Mouse (Mus musculus) cortical plate, adult 2 months (tissue): ENCODE data around the gene H2-T24. TPM values are rescaled to one million over a fixed set of nuclear protein-coding genes. Genes with fewer than 3 reads are reported as not detected.

Source experiments
- H3K27ac ChIP-seq: fragments of 200-500 bp; 2 replicates; pipeline ENCODE4 v1.5.1; 2012; ENCODE audit warnings: low read length, control low read depth, inconsistent platforms; ENCODE audit not compliant: insufficient read depth
- H3K4me1 ChIP-seq: fragments of 200-500 bp; 2 replicates; pipeline ENCODE4 v1.6.1; 2011; ENCODE audit warnings: low read length; ENCODE audit not compliant: control insufficient read depth, insufficient read depth
- H3K4me3 ChIP-seq: fragments of 200-500 bp; 2 replicates; pipeline ENCODE4 v1.5.1; 2011; ENCODE audit warnings: mild to moderate bottlenecking, low read length, control low read depth; ENCODE audit not compliant: insufficient read depth
- CTCF ChIP-seq: fragments of 200-500 bp; IDR thresholded peaks from 2 replicates; pipeline ENCODE4 v1.5.1; 2011; ENCODE audit warnings: mild to moderate bottlenecking, control low read depth, low read length; ENCODE audit not compliant: insufficient read depth; ENCODE audit errors: extremely low read depth
- POLR2A ChIP-seq: fragments of 200-500 bp; IDR thresholded peaks from 2 replicates; pipeline ENCODE4 v1.6.1; 2011; ENCODE audit warnings: mild to moderate bottlenecking, low read length, control low read depth; ENCODE audit not compliant: insufficient read depth; ENCODE audit errors: extremely low read depth
- polyA plus RNA-seq: library from polyadenylated mRNA; depleted of rRNA; stranded (reverse); fragments of >200 nt; gene quantifications from 2 replicates; pipeline ENCODE4 v1.2.3, GENCODE M21; 2012

The H2-T24 gene
- polyA plus RNA-seq, 1 experiment = 1.3 TPM

DNA sequence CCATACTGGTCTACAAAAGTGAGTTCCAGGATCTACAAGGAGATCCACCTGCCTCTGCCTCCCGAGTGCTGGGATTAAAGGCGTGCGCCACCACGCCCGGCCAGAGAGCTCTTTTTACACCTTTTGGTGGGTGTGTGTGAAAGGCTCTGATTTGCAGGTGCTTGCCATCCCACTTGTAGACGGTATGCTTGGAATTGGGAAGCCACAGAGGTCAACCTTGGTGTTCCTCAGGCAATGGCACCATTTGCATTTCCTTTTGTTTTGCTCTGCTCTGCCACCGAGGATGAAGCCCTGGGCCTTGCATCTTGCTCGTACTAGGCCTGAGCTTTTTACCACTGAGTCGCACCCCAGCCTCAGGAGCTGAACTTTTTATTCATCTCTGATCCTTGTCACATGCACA is 38.6 kb downstream of the H2-T24 start:
- Histone ChIP-seq H3K4me3 (no peak overlapping the region), H3K4me1 (peaks cover 2% of the 10 kb centered on the region), H3K27ac (no peak overlapping the region)
- TF ChIP-seq CTCF (no peak), POLR2A (no peak)

- TF ChIP-seq POLR2A = no peak
- TF ChIP-seq CTCF = no peak
- H3K4me3 ChIP-seq = peak overlapping the region; percentile 97
Measured at GRCm38 (mm10) chr17:35980363-35980754, 40.0 kb downstream of the H2-T24 start.

GRCm38 (mm10) chr17:35979401-35980362 is 40.7 kb downstream of the H2-T24 start, which contains the start of the genes Gnl1 and Prr3:
Gene Gnl1 (plus strand): TSS chr17:35979851.
Gene Prr3 (minus strand): TSS chr17:35980236.
- peak within 1 kb of the TSS; percentile 97 for H3K4me3 ChIP-seq
- TF ChIP-seq CTCF (no peak), POLR2A (no peak)
- peaks cover 2% of the 10 kb centered on the region for H3K4me1 ChIP-seq
- H3K27ac ChIP-seq = peak within 1 kb of the TSS; percentile 76

More at GRCm38 (mm10) chr17:35980363-35980754, 40.0 kb downstream of the H2-T24 start:
- Histone ChIP-seq H3K4me1 (peaks cover 2% of the 10 kb centered on the region), H3K27ac (peak overlapping the region; percentile 76; the same call in 1 of the 2 replicates)

DNA sequence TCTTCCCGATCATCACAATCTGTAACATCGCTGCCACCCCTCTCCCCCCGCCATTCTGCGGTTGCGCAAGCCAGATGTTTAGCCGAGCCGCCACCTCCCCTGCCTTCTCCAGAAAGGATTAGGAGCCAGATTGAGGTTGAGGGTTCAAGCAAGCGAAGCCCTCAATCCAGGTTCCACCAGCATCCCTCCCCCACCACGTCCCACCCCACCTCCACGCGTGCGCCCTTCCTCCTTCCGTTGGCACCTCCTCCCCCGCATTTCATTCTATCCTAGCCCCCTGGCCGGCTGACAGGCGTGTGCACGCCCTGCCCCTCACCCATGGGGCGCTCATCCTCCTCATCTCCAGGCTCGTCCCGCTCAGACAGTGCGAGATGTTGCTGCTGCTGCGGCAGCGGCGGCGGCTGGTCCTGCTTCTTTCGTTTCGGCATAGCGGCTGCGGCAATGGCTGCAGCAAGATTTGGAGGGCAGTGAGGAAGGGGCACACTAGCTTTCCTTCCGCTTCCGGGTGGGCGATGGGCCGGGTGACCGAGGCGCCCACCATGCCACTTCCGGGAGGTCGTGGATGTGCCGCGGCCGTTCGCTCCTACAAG is 41.5 kb downstream of the H2-T24 start:
- peak overlapping the region; percentile 97 for H3K4me3 ChIP-seq
- TF ChIP-seq POLR2A = peak; percentile 58; the same call in 1 of the 2 replicates
- TF ChIP-seq CTCF = no peak
- H3K27ac ChIP-seq = peak overlapping the region; percentile 74
- H3K4me1 ChIP-seq = peaks cover 2% of the 10 kb centered on the region

GRCm38 (mm10) chr17:35972131-35972530 is 48.2 kb downstream of the H2-T24 start:
- Histone ChIP-seq H3K27ac (no peak overlapping the region), H3K4me1 (peaks cover 4% of the 10 kb centered on the region; the same call in 1 of the 2 replicates), H3K4me3 (no peak overlapping the region)
- no peak for TF ChIP-seq CTCF

GRCm38 (mm10) chr17:35969418-35970389 is 50.7 kb downstream of the H2-T24 start, which contains the start of gene Abcf1:
Gene Abcf1 (minus strand): TSS chr17:35969761.
- Histone ChIP-seq H3K27ac (peak within 1 kb of the TSS; percentile 3; the same call in 1 of the 2 replicates), H3K4me1 (peaks cover 4% of the 10 kb centered on the region; the same call in 1 of the 2 replicates), H3K4me3 (peak within 1 kb of the TSS; percentile 51)
- TF ChIP-seq POLR2A (peak; percentile 84), CTCF (no peak)

DNA sequence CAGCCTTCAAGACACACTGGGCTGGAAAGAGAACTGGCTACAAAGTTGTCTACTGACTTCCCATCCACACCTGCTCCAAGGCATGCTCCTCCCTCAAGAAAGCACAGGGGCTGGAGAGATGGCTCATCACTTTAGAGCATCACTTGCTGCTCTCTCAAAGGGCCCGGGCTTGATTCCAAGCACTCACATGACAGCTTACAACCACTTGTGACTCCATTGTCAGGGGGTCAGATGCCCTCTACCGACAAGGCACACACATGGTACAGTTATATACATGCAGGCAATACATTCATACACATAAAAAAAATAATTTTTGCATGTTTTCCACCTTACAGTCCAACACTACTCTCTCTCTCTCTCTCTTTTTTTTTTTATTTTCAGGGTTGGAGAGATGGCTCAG is 52.7 kb downstream of the H2-T24 start:
- TF ChIP-seq CTCF = no peak
- TF ChIP-seq POLR2A = no peak
- Histone ChIP-seq H3K4me1 (peaks cover 4% of the 10 kb centered on the region; the same call in 1 of the 2 replicates), H3K4me3 (no peak overlapping the region), H3K27ac (no peak overlapping the region)

GRCm38 (mm10) chr17:35963279-35963678 is 57.1 kb downstream of the H2-T24 start:
- Histone ChIP-seq H3K4me3 (no peak overlapping the region), H3K4me1 (no peaks in the 10 kb centered on the region), H3K27ac (no peak overlapping the region)
- no peak for TF ChIP-seq POLR2A
- TF ChIP-seq CTCF = no peak
